9 mouse cellular contexts compared by ENCODE assay signal in the genomic region with DNA sequence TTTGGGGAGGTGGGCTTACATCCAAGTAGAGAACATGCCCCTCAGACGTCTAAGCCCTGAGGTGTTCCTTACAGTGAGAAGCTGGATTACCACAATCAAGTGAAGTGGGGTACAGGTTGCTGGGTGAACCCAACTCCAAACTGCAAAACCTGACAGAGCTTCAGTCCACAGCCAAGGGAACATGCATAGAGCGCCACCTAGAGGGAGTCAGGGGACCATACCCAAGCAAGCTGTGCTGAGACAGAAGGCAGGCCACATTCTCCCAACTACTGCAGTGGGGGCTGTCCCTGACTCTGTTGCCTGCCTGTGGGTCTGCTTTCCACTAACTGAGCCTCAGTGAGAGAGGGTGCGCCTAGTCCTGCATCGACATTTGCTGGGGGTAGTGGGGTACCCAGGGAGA. TPM values are rescaled to one million over a fixed set of nuclear protein-coding genes. Genes with fewer than 3 reads are reported as not detected.
DNase-seq lines count a peak whose midpoint lies in the region; ATAC-seq lines count a peak whose summit lies in the region.
"Had no signal": no experiment of that assay in that cellular context is flagged by ENCODE, and none has a peak within 500 bp of the region (broad histone marks: within the 10 kb centered on the region; RNA-seq: fewer than 3 reads in every experiment).

No protein-coding gene starts in this region.

- H3K27ac ChIP-seq in heart, embryonic 10.5 days = no peak overlapping the region
- H3K27ac ChIP-seq in hindbrain, embryonic 16.5 days (ENCODE audit: low read depth, low read length) = no peak overlapping the region
- H3K27ac ChIP-seq: macrophage had no signal

- no peak overlapping the region for H3K4me2 ChIP-seq in hindbrain, embryonic 16.5 days (ENCODE audit: low read length)

- WGBS in heart, embryonic 10.5 days = 23% methylated on average over 4 of the region's 4 CpGs
- 25% methylated on average over 4 of the region's 4 CpGs for WGBS in hindbrain, embryonic 16.5 days

- DNase-seq in heart, adult 11 months = peak; percentile 91
- no peak for DNase-seq in heart, embryonic 10.5 days (ENCODE audit: low spot score)
- peak; percentile 57 for DNase-seq in adrenal gland, postnatal 25 days
- peak; percentile 67 for DNase-seq in left cerebral cortex, adult 11 months (ENCODE audit: low spot score)
- DNase-seq in lung, postnatal 36 days = peak; percentile 59
- peak; percentile 78 for DNase-seq in right cerebral cortex, postnatal 25 days

- no peaks in the 10 kb centered on the region for H3K36me3 ChIP-seq in heart, embryonic 10.5 days
- no peaks in the 10 kb centered on the region for H3K36me3 ChIP-seq in hindbrain, embryonic 16.5 days (ENCODE audit: control insufficient read depth, insufficient read depth, low read length)

- no peaks in the 10 kb centered on the region for H3K9me3 ChIP-seq in heart, embryonic 10.5 days
- no peaks in the 10 kb centered on the region for H3K9me3 ChIP-seq in hindbrain, embryonic 16.5 days (ENCODE audit: control insufficient read depth, low read length)

- peaks cover 5% of the 10 kb centered on the region for H3K27me3 ChIP-seq in heart, embryonic 10.5 days (ENCODE audit: insufficient read depth, poor library complexity, severe bottlenecking)
- H3K27me3 ChIP-seq in hindbrain, embryonic 16.5 days (replicated peaks; ENCODE audit: control insufficient read depth, insufficient read depth, low read length) = no peaks in the 10 kb centered on the region

- H3K4me3 ChIP-seq in heart, embryonic 10.5 days = no peak overlapping the region
- H3K4me3 ChIP-seq in hindbrain, embryonic 16.5 days (ENCODE audit: low read length) = no peak overlapping the region

- H3K4me1 ChIP-seq in heart, embryonic 10.5 days = peaks cover 8% of the 10 kb centered on the region; the same call in 1 of the 2 replicates
- peaks cover 3% of the 10 kb centered on the region; the same call in 1 of the 2 replicates for H3K4me1 ChIP-seq in hindbrain, embryonic 16.5 days (ENCODE audit: control insufficient read depth, insufficient read depth, low read depth, low read length)

- ATAC-seq in frontal cortex, adult (ENCODE audit: low TSS enrichment) = peak; percentile 88
- ATAC-seq in hindbrain, embryonic 16.5 days = peak; percentile 72

- H3K9ac ChIP-seq in hindbrain, embryonic 16.5 days (ENCODE audit: low read depth, low read length) = no peak overlapping the region

RNA-seq across cellular contexts. Expression of gene Ccdc190, which starts 10.4 kb away (rescaled TPM):
- polyA plus RNA-seq in heart, embryonic 10.5 days (2016; fragmentation: Nextera tagmentation; extraction: Ambion mirVana) = not detected in 2 replicates
- 0.55 and 0.90 TPM in 2 replicates for total RNA-seq in adrenal gland, postnatal 25 days (2021)
- 3.2 and 3.9 TPM in 2 replicates for polyA plus RNA-seq in hindbrain, embryonic 16.5 days (2015; fragmentation: Nextera tagmentation; extraction: Ambion mirVana)
- polyA plus RNA-seq: macrophage had no signal

RNA-seq across cellular contexts. Expression of gene Hsd17b7, which starts 51.0 kb away (rescaled TPM):
- 27.8 and 30.4 TPM in 2 replicates for polyA plus RNA-seq in heart, embryonic 10.5 days (2016; fragmentation: Nextera tagmentation; extraction: Ambion mirVana)
- 136 and 150 TPM in 2 replicates for total RNA-seq in adrenal gland, postnatal 25 days (2021)
- polyA plus RNA-seq in hindbrain, embryonic 16.5 days (2015; fragmentation: Nextera tagmentation; extraction: Ambion mirVana) = 26.5 and 33.3 TPM in 2 replicates
